Mouse (Mus musculus) hindbrain, embryonic 16.5 days (tissue): ENCODE data around the gene Gm12248. TPM values are rescaled to one million over a fixed set of nuclear protein-coding genes. Genes with fewer than 3 reads are reported as not detected.
"Not testable (repeated sequence)": the region's sequence is repeated elsewhere in the genome, so short reads cannot be mapped to it uniquely, and the experiment has no call there.

Experiments
- ATAC-seq: fragments of 200-750 bp; cut with Nextera tagmentation; 2 replicates; pipeline ENCODE4 v1.8.0; 2017; ENCODE audit warnings: moderate TSS enrichment, moderate library complexity
- H3K27ac ChIP-seq: fragments of 300-500 bp; sonication (generic); 2 replicates; pipeline ENCODE4 v1.5.1; 2014; ENCODE audit warnings: low read depth, mild to moderate bottlenecking, control low read depth, low read length, moderate library complexity
- H3K27me3 ChIP-seq: fragments of 300-500 bp; sonication (generic); replicated peaks from 2 replicates; pipeline ENCODE4 v1.6.1; 2014; ENCODE audit warnings: low read length; ENCODE audit not compliant: control insufficient read depth, insufficient read depth
- H3K36me3 ChIP-seq: fragments of 300-500 bp; sonication (generic); 2 replicates; pipeline ENCODE4 v1.6.1; 2014; ENCODE audit warnings: mild to moderate bottlenecking, low read length, moderate library complexity, mixed read lengths; ENCODE audit not compliant: control insufficient read depth, insufficient read depth
- H3K4me1 ChIP-seq: fragments of 300-500 bp; sonication (generic); 2 replicates; pipeline ENCODE4 v1.6.1; 2014; ENCODE audit warnings: low read depth, low read length; ENCODE audit not compliant: control insufficient read depth, insufficient read depth
- H3K4me2 ChIP-seq: fragments of 300-500 bp; sonication (generic); 2 replicates; pipeline ENCODE4 v1.6.1; 2014; ENCODE audit warnings: mild to moderate bottlenecking, low read length, control low read depth, moderate library complexity
- H3K4me3 ChIP-seq: fragments of 300-500 bp; sonication (generic); 2 replicates; pipeline ENCODE4 v1.5.1; 2014; ENCODE audit warnings: mild to moderate bottlenecking, low read length, control low read depth, moderate library complexity
- H3K9ac ChIP-seq: fragments of 300-500 bp; sonication (generic); 2 replicates; pipeline ENCODE4 v1.6.1; 2014; ENCODE audit warnings: low read depth, mild to moderate bottlenecking, control low read depth, low read length, moderate library complexity
- H3K9me3 ChIP-seq: fragments of 300-500 bp; sonication (generic); 2 replicates; pipeline ENCODE4 v1.6.1; 2014; ENCODE audit warnings: mild to moderate bottlenecking, low read length, moderate library complexity; ENCODE audit not compliant: control insufficient read depth
- WGBS: fragments of 180-500 bp; shearing (Covaris S2); extraction: QIAGEN DNeasy Blood & Tissue Kit; methylation state at CpG from one replicate; pipeline ENCODE4 v1.1.7; 2014; 5-methylcytosine and 5-hydroxymethylcytosine counted together
- polyA plus RNA-seq: library from polyadenylated mRNA; unstranded; fragments of >200 nt; fragmentation: Nextera tagmentation; extraction: Ambion mirVana; gene quantifications from 2 replicates; pipeline ENCODE4 v1.2.1, GENCODE M21; 2015

Gm12248 gene
- polyA plus RNA-seq, 1 experiment from 2014 or later: 0.13 TPM

DNA sequence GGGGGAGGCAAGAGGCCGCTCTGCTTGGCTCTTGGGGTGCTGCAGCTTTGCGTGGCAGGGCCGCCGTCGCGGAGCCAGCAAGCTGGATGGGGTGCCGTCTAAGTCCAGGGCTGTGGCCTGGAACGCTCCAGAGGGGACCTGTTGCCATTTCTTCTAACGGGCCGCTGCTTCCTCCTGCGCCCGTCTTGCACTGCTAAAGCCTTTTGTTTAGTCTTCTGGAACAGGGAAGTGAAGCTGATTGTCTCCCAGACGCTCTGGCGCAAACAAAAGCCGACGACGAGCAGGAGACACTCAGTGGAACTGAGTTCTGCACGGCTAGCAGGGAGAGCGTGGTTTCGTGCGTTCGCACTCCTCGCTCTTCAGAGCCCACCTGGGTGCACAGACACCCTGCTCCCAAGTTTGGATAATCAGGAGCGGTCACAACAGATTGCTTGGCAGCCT, 11.4 kb upstream of the Gm12248 start:
- ATAC-seq: peak; percentile 0; the same call in 1 of the 2 replicates
- Histone ChIP-seq H3K9me3 (no peaks in the 10 kb centered on the region), H3K4me2 (peak overlapping the region; percentile 67), H3K4me3 (peak overlapping the region; percentile 74), H3K27me3 (no peaks in the 10 kb centered on the region), H3K9ac (peak overlapping the region; percentile 86), H3K27ac (peak overlapping the region; percentile 85), H3K4me1 (peaks cover 15% of the 10 kb centered on the region), H3K36me3 (no peaks in the 10 kb centered on the region)
- under 1% methylated on average over 24 of the region's 24 CpGs for WGBS

DNA sequence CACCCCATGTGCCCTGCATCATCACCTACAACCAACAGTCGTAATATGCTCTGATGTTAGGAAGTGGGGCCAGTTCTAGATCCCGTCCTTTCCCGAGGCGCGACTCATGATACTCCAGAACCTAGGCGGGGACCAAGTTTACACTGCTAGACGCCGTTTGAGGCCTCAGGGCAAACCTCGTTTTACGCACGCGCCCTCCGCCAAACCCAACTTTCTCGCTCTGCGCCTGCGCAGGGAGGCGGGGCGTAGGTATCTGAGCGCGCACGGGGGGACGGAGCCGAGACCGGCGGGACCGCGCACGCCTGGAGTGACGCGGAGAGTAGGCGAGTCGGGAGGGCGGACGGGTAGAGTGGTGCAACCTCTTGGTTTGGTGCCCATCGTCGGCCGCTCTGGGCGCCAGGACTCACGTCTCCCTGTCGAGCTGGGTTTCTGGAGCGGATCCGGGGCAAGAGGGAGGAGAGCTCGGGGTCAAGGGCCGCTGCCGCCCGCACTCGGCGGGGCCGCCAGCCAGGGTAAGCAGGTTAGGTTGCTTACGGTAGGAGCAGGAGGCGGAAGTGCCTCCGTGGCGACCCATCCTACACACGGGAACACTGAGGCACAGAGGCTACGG, 10.9 kb upstream of the Gm12248 start, which contains the start of gene Cnot8:
Cnot8 (plus strand) TSS at position 457 of the 610 bp plus-strand sequence.
- Histone ChIP-seq H3K4me2 (peak within 1 kb of the TSS; percentile 72), H3K27ac (peak within 1 kb of the TSS; percentile 85), H3K27me3 (peaks cover 2% of the 10 kb centered on the region), H3K4me3 (peak within 1 kb of the TSS; percentile 74), H3K36me3 (no peaks in the 10 kb centered on the region), H3K4me1 (peaks cover 15% of the 10 kb centered on the region), H3K9ac (peak within 1 kb of the TSS; percentile 86), H3K9me3 (no peaks in the 10 kb centered on the region)
- ATAC-seq: peak; percentile 98
- WGBS: under 1% methylated on average over 53 of the region's 55 CpGs

DNA sequence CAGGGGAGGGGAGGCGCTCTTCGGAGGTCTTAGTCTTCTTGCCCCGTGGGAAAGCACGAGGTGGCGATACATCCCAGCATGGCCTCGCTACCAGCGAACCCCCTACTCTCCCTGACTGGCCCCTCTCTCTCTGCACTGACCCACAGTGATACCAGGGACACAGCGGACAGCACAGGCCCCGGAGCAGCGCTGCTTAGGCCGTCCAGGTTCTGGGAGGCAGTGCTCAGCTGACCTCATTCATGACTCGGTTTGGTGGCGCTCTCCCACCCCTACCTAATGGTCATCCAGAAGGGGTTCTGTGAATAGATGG, 10.4 kb upstream of the Gm12248 start:
- peak; percentile 61 for ATAC-seq

DNA sequence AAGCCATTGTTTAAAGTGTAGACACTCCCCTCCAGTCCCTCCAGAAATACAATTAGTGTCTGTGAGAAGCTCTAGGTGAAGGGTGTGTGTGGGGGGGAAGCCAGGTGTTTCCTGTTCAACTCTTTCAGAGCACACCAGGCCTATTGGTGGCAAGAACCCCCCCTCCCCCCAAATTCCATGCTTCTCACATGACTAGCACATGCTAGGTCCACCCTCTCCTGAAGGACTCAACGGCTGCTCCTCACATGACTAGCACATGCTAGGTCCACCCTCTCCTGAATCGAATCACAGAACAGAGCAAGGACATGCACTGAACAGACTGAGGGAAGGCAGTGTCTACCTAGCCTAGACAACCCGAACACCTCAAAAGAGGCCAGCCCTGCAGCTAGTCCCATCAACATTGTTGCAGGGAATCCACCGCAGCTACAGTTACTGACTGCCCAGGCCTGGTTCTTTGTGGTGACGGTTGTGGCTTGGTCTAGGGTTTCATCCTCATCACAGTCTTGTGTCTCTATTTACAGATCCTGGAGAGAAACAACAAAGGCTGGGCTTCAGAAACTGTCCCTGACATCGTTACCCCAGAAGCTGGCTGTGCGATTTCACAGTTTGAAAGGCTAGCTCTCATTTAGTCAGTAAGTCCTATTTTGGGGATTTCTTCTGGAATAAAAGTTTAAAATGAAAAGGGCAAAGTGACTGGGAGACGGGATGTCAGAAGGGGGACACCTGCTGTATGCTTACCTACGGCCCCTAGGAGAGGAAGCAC, 9.8 kb upstream of the Gm12248 start:
- Histone ChIP-seq H3K9ac (peak overlapping the region; percentile 67; the same call in 1 of the 2 replicates), H3K4me1 (peaks cover 17% of the 10 kb centered on the region), H3K4me2 (peak overlapping the region; percentile 72), H3K27me3 (peaks cover 5% of the 10 kb centered on the region), H3K9me3 (no peaks in the 10 kb centered on the region), H3K27ac (peak overlapping the region; percentile 70; the same call in 1 of the 2 replicates), H3K36me3 (no peaks in the 10 kb centered on the region), H3K4me3 (peak overlapping the region; percentile 74)
- ATAC-seq: no peak
- WGBS: 92% methylated on average over 9 of the region's 9 CpGs

More for the DNA sequence above, 10.4 kb upstream of the Gm12248 start:
- Histone ChIP-seq H3K9me3 (no peaks in the 10 kb centered on the region), H3K9ac (peak overlapping the region; percentile 67), H3K4me1 (peaks cover 15% of the 10 kb centered on the region), H3K27ac (peak overlapping the region; percentile 70), H3K36me3 (no peaks in the 10 kb centered on the region), H3K4me2 (peak overlapping the region; percentile 72), H3K27me3 (peaks cover 5% of the 10 kb centered on the region), H3K4me3 (peak overlapping the region; percentile 74)
- 54% methylated on average over 13 of the region's 13 CpGs for WGBS

DNA sequence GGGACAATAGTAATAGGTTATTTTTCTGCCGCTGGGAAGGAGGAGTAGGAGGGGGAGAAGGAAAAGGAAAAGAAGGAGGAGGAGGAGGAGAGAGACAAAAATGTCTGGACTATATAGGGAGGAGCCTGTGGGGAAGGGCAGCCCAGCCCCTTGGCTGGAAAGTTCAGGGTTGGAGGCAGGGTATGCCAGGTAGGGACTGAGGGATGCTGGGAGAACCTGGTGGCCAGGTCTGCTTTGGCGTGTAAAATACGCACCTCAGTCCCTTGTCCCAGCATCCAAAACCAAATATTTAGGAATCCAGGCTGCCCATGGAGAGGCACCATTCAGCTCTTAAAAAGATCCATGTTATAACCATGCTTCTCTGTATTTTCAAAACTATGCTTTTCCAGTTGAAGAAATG, 9.2 kb upstream of the Gm12248 start:
- Histone ChIP-seq H3K4me1 (peaks cover 16% of the 10 kb centered on the region), H3K9me3 (no peaks in the 10 kb centered on the region), H3K4me3 (no peak overlapping the region), H3K27ac (no peak overlapping the region), H3K27me3 (peaks cover 7% of the 10 kb centered on the region), H3K9ac (no peak overlapping the region), H3K4me2 (no peak overlapping the region), H3K36me3 (no peaks in the 10 kb centered on the region)
- WGBS: 80% methylated on average over 3 of the region's 3 CpGs
- no peak for ATAC-seq

DNA sequence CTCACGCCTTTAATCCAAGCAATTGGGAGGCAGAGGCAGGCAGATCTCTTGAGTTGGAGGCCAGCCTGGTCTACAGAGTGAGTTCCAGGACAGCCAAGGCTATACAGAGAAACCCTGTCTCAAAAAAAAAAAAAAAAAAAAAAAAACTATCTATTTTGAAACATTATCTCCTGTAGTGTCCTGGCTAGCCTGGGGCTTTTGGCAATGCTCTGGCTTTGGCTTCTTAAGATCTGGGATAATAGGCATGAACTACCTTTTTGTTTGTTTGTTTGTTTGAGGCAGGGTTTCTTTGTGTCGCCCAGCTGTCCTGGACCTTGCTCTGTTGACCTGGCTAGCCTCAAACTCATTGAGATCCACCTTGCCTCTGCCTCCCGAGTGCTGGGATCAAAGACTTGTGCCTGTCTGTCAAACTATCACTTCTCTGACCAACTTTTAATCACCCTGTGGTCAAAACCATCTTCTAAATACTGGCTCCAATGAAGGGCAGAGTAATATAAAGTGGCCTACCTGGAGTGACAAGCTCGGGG, 8.3 kb upstream of the Gm12248 start:
- WGBS: 87% methylated on average over 4 of the region's 4 CpGs

DNA sequence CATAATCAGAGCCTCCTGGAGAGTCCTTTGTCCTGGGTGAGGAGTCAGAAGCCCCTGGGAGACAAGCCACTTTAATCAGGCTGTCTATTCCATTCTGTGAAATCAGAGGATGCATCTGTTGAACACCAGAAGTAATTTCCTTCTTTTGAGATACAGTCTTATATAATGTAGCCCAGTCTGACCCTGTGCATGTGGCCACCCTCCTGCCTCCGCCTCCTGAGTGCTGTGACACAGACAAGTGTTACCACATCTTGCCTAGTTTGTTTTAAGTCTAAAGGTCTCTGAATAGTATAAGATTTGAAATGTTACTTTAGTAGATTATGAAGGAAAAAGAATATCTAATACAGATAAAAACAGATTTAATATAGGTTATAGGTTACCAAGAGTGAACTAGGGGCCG, 7.1 kb upstream of the Gm12248 start:
- WGBS: 81% methylated on average over 2 of the region's 2 CpGs
- H3K4me2 ChIP-seq: no peak overlapping the region
- no peaks in the 10 kb centered on the region for H3K9me3 ChIP-seq
- ATAC-seq: no peak
- peaks cover 11% of the 10 kb centered on the region for H3K27me3 ChIP-seq
- peaks cover 10% of the 10 kb centered on the region for H3K4me1 ChIP-seq
- no peak overlapping the region for H3K27ac ChIP-seq
- H3K36me3 ChIP-seq: no peaks in the 10 kb centered on the region
- no peak overlapping the region for H3K9ac ChIP-seq
- H3K4me3 ChIP-seq: no peak overlapping the region

More for the DNA sequence above, 8.3 kb upstream of the Gm12248 start:
- H3K9ac ChIP-seq: no peak overlapping the region
- no peaks in the 10 kb centered on the region for H3K36me3 ChIP-seq
- H3K4me3 ChIP-seq: no peak overlapping the region
- peaks cover 15% of the 10 kb centered on the region for H3K4me1 ChIP-seq
- no peak overlapping the region for H3K4me2 ChIP-seq
- H3K27me3 ChIP-seq: peaks cover 11% of the 10 kb centered on the region
- ATAC-seq: no peak
- H3K9me3 ChIP-seq: no peaks in the 10 kb centered on the region
- no peak overlapping the region for H3K27ac ChIP-seq

DNA sequence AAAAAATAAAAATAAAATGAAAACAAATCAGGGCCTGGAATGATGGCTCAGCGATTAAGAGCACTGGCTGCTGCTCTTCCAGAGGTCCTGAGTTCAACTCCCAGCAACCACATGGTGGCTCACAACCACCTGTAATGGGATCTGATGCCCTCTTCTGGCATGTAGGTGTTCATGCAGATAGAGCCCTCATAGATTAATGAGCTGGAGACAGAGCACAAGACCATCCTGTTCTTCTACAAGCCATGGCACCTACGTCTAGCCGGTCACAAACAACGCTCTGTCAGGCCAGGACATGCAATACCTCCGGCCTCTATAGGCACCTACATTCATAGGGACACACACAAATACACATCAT, 5.4 kb upstream of the Gm12248 start:
- peaks cover 11% of the 10 kb centered on the region for H3K27me3 ChIP-seq
- not testable (repeated sequence) for ATAC-seq, H3K36me3 ChIP-seq, H3K4me1 ChIP-seq, H3K27ac ChIP-seq, H3K9me3 ChIP-seq, H3K4me2 ChIP-seq, H3K9ac ChIP-seq, H3K4me3 ChIP-seq
- whole genome bisulfite sequencing: 68% methylated on average over 5 of the region's 5 CpGs

DNA sequence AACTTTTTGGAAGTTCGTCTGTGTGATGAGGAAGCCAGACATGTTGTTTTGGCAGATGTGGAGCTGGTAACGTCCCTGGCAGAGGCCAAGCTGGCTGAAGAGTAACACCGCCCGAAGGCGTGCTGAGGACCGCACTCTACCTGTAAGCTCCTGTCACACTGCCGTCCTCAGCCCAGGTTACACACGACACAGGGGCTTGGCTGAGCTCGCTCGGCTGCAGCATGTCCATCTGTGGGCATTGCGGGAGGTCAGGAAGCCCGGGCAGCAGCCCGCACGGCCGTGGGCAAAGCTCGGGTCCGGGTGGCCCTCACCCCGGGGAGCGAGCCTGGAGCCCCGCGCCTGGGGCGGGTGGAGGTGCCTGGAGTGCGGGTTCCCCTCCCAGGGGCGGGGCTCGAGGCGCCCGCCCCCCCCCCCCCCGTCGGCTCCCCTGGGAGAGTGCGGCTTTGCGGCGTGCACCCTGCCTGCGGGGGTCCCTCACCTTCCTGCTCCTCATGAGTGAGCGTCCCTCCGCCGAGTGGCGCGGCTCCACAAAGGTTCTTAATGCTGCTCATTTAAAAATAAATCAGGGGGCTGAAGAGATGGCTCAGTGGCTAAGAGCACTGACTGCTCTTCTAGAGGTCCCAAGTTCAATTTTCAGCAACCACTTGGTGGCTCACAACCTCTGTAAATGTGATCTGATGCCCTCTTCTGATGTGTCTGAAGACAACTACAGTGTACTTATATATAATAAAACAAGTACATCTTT, 4.9 kb upstream of the Gm12248 start:
- ATAC-seq: no peak
- Histone ChIP-seq H3K9ac (peak overlapping the region; percentile 53), H3K4me2 (peak overlapping the region; percentile 69), H3K36me3 (no peaks in the 10 kb centered on the region), H3K27me3 (peaks cover 11% of the 10 kb centered on the region), H3K9me3 (no peaks in the 10 kb centered on the region), H3K4me1 (peaks cover 4% of the 10 kb centered on the region; the same call in 1 of the 2 replicates), H3K27ac (no peak overlapping the region), H3K4me3 (peak overlapping the region; percentile 37)
- WGBS: 3% methylated on average over 30 of the region's 38 CpGs
